Mouse (Mus musculus) central nervous system, embryonic 18 days (tissue): ENCODE measurements around the gene Fcrls. TPM values are rescaled to one million over a fixed set of nuclear protein-coding genes. Genes with fewer than 3 reads are reported as not detected.

Source experiments
- polyA plus RNA-seq: library from polyadenylated mRNA; depleted of rRNA; stranded (reverse); fragments of >200 nt; gene quantifications from 2 replicates; pipeline ENCODE4 v1.2.3, GENCODE M21; 2012; rRNA removed

The Fcrls gene
- 8.2 and 8.3 TPM in 2 replicates for polyA plus RNA-seq

GRCm38 (mm10) chr3:87263436-87263835 is at the start of gene Fcrls:
Gene Fcrls, minus strand, starts transcription at chr3:87263738.

Other genes starting within 250 kb of the Fcrls start
- gene Kirrel, start 89.0 kb downstream of the Fcrls start, polyA plus RNA-seq, result 14.1 and 15.1 TPM in 2 replicates
- gene Cd5l, start 94.1 kb upstream of the Fcrls start, polyA plus RNA-seq, result 0.09 and 0.13 TPM in 2 replicates
- 0.06 TPM in 1 of 2 replicates, not detected in the other for gene Fcrl1, start 112.6 kb upstream of the Fcrls start, polyA plus RNA-seq
- gene Fcrl5, start 172.0 kb upstream of the Fcrls start, polyA plus RNA-seq, result not detected in 2 replicates